Mouse (Mus musculus) heart, embryonic 14.5 days (tissue): ENCODE measurements at regions not wholly inside any gene's neighbourhood (a gene's known extent, or its start where the extent isn't known, plus 50 kb on each side); places are given as distances from the start of the nearest gene placed in this dataset.

Experiments
- ATAC-seq: fragments of 200-750 bp; cut with Nextera tagmentation; 2 replicates; pipeline ENCODE4 v1.8.0; 2017; ENCODE audit warnings: low read depth, moderate TSS enrichment; ENCODE audit not compliant: insufficient number of reproducible peaks, insufficient read depth, low FRiP score
- H3K27ac ChIP-seq, 2 experiments: fragments of 200-500 bp in 1 of 2; fragments of 300-500 bp in 1 of 2; sonication (generic) in 1 of 2; replicated peaks in 1 of 2; 2 replicates each; pipeline ENCODE4 v1.5.1; 2012 to 2014; ENCODE audit warnings: low read depth in 2 of 2, low read length in 2 of 2, control low read depth in 1 of 2, mild to moderate bottlenecking in 1 of 2, mixed read lengths in 1 of 2; ENCODE audit not compliant: control insufficient read depth in 1 of 2, insufficient read depth in 1 of 2
- H3K27me3 ChIP-seq: fragments of 300-500 bp; sonication (generic); 2 replicates; pipeline ENCODE4 v1.6.1; 2014; ENCODE audit warnings: mild to moderate bottlenecking, low read length, control low read depth; ENCODE audit not compliant: control insufficient read depth, insufficient read depth
- H3K36me3 ChIP-seq: fragments of 300-500 bp; sonication (generic); 2 replicates; pipeline ENCODE4 v1.6.1; 2014; ENCODE audit warnings: mild to moderate bottlenecking, control low read depth, low read length, mixed read lengths; ENCODE audit not compliant: control insufficient read depth, insufficient read depth
- H3K4me1 ChIP-seq, 2 experiments: fragments of 200-500 bp in 1 of 2; fragments of 300-500 bp in 1 of 2; sonication (generic) in 1 of 2; 2 replicates each; pipeline ENCODE4 v1.6.1; 2012 to 2014; ENCODE audit warnings: low read length in 2 of 2, control low read depth in 1 of 2, mixed read lengths in 1 of 2; ENCODE audit not compliant: control insufficient read depth in 2 of 2, insufficient read depth in 2 of 2
- H3K4me2 ChIP-seq: fragments of 300-500 bp; sonication (generic); 2 replicates; pipeline ENCODE4 v1.6.1; 2014; ENCODE audit warnings: mild to moderate bottlenecking, low read length
- H3K4me3 ChIP-seq, 2 experiments: fragments of 200-500 bp in 1 of 2; fragments of 300-500 bp in 1 of 2; sonication (generic) in 1 of 2; 2 replicates each; pipeline ENCODE4 v1.5.1; 2012 to 2014; ENCODE audit warnings: low read length in 2 of 2, mild to moderate bottlenecking in 2 of 2, control low read depth in 1 of 2, low read depth in 1 of 2, moderate library complexity in 1 of 2; ENCODE audit not compliant: control insufficient read depth in 1 of 2, insufficient read depth in 1 of 2
- H3K9ac ChIP-seq: fragments of 300-500 bp; sonication (generic); 2 replicates; pipeline ENCODE4 v1.6.1; 2014; ENCODE audit warnings: mild to moderate bottlenecking, low read length
- H3K9me3 ChIP-seq: fragments of 300-500 bp; sonication (generic); 2 replicates; pipeline ENCODE4 v1.6.1; 2016; ENCODE audit warnings: low read length, control low read depth; ENCODE audit not compliant: control insufficient read depth
- WGBS: fragments of 180-500 bp; shearing (Covaris S2); extraction: QIAGEN DNeasy Blood & Tissue Kit; methylation state at CpG from one replicate; pipeline ENCODE4 v1.1.7; 2014; 5-methylcytosine and 5-hydroxymethylcytosine counted together

- Histone ChIP-seq H3K9ac (no peak overlapping the region), H3K4me1 (peaks cover 2 to 3% of the 10 kb centered on the region in 2 experiments; a peak in 1 of 4 replicates), H3K4me2 (no peak overlapping the region), H3K9me3 (no peaks in the 10 kb centered on the region), H3K4me3 (no peak overlapping the region), H3K27ac (no peak overlapping the region), H3K36me3 (no peaks in the 10 kb centered on the region), H3K27me3 (no peaks in the 10 kb centered on the region)
- WGBS = 58% methylated on average over 4 of the region's 4 CpGs
- ATAC-seq = no peak
Observed at GRCm38 (mm10) chr16:76232680-76233079, 140.9 kb downstream of the Nrip1 start.

- H3K9me3 ChIP-seq = no peaks in the 10 kb centered on the region
- H3K27me3 ChIP-seq = no peaks in the 10 kb centered on the region
- H3K4me1 ChIP-seq = peaks cover 2 to 3% of the 10 kb centered on the region in 2 experiments; a peak in 1 of 4 replicates
- ATAC-seq = no peak
- H3K4me3 ChIP-seq = no peak overlapping the region
- no peak overlapping the region for H3K4me2 ChIP-seq
- 24% methylated on average over 3 of the region's 3 CpGs for WGBS
- no peak overlapping the region for H3K9ac ChIP-seq
- H3K36me3 ChIP-seq = no peaks in the 10 kb centered on the region
- no peak overlapping the region for H3K27ac ChIP-seq
Observed at GRCm38 (mm10) chr16:76232174-76232573, 141.5 kb downstream of the Nrip1 start.

GRCm38 (mm10) chr16:76230516-76231302, 142.9 kb downstream of the Nrip1 start:
- H3K4me2 ChIP-seq = no peak overlapping the region
- H3K9ac ChIP-seq = no peak overlapping the region
- ATAC-seq = no peak
- peaks cover 3 to 4% of the 10 kb centered on the region in 2 experiments; a peak in 1 of 4 replicates for H3K4me1 ChIP-seq
- H3K27ac ChIP-seq = no peak overlapping the region
- 70% methylated on average over 4 of the region's 4 CpGs for WGBS
- H3K4me3 ChIP-seq = no peak overlapping the region
- no peaks in the 10 kb centered on the region for H3K36me3 ChIP-seq
- H3K27me3 ChIP-seq = no peaks in the 10 kb centered on the region
- no peaks in the 10 kb centered on the region for H3K9me3 ChIP-seq

- 69% methylated on average over 4 of the region's 4 CpGs for whole genome bisulfite sequencing
- no peaks in the 10 kb centered on the region for H3K36me3 ChIP-seq
- H3K9me3 ChIP-seq = no peaks in the 10 kb centered on the region
- no peak overlapping the region for H3K27ac ChIP-seq
- no peak overlapping the region for H3K4me2 ChIP-seq
- peaks cover 4 to 7% of the 10 kb centered on the region in 2 experiments; a peak in 2 of 4 replicates for H3K4me1 ChIP-seq
- no peak overlapping the region for H3K4me3 ChIP-seq
- no peak overlapping the region for H3K9ac ChIP-seq
- ATAC-seq = no peak
- H3K27me3 ChIP-seq = no peaks in the 10 kb centered on the region
Observed at GRCm38 (mm10) chr16:76228451-76228850, 145.2 kb downstream of the Nrip1 start.

- no peak overlapping the region for H3K4me2 ChIP-seq
- H3K27ac ChIP-seq = no peak overlapping the region
- ATAC-seq = no peak; the same call in 1 of the 2 replicates
- H3K36me3 ChIP-seq = no peaks in the 10 kb centered on the region
- H3K4me3 ChIP-seq = no peak overlapping the region
- H3K4me1 ChIP-seq = peaks cover 2 to 7% of the 10 kb centered on the region in 2 experiments; a peak in 2 of 4 replicates
- 65% methylated on average over 7 of the region's 7 CpGs for WGBS
- no peak overlapping the region for H3K9ac ChIP-seq
- H3K9me3 ChIP-seq = no peaks in the 10 kb centered on the region
- no peaks in the 10 kb centered on the region for H3K27me3 ChIP-seq
Observed at GRCm38 (mm10) chr16:76226446-76226845, 147.2 kb downstream of the Nrip1 start.

GRCm38 (mm10) chr16:76225587-76226226, 147.9 kb downstream of the Nrip1 start:
- 67% methylated on average over 12 of the region's 12 CpGs for WGBS
- Histone ChIP-seq H3K9ac (no peak overlapping the region), H3K9me3 (no peaks in the 10 kb centered on the region), H3K4me1 (peaks cover 2 to 5% of the 10 kb centered on the region in 2 experiments; a peak in 2 of 4 replicates), H3K4me2 (no peak overlapping the region), H3K27ac (no peak overlapping the region), H3K4me3 (no peak overlapping the region), H3K36me3 (no peaks in the 10 kb centered on the region), H3K27me3 (no peaks in the 10 kb centered on the region)
- ATAC-seq = no peak

GRCm38 (mm10) chr16:76224901-76225586, 148.6 kb downstream of the Nrip1 start:
- Histone ChIP-seq H3K4me2 (no peak overlapping the region), H3K27ac (no peak overlapping the region), H3K4me3 (no peak overlapping the region), H3K36me3 (no peaks in the 10 kb centered on the region), H3K27me3 (no peaks in the 10 kb centered on the region), H3K9ac (no peak overlapping the region), H3K4me1 (peaks cover 2 to 5% of the 10 kb centered on the region in 2 experiments; a peak in 2 of 4 replicates), H3K9me3 (no peaks in the 10 kb centered on the region)
- ATAC-seq = no peak
- 50% methylated on average over 9 of the region's 9 CpGs for WGBS
